Mouse (Mus musculus) E14TG2a.4 (cell line): Measurements from ENCODE around the gene Ascc2.

Source experiments
- CTCF ChIP-seq: conservative IDR thresholded peaks from 2 replicates; pipeline ENCODE4 v1.5.1; 2014; ENCODE audit warnings: low read length
- NANOG ChIP-seq: IDR thresholded peaks from 2 replicates; pipeline ENCODE4 v1.6.1; 2014; ENCODE audit warnings: borderline replicate concordance, low read length, mixed read lengths

GRCm38 (mm10) chr11:4685071-4685470 is 47.5 kb downstream of the Ascc2 start:
- TF ChIP-seq CTCF (no peak), NANOG (no peak)
